Mouse (Mus musculus) ES-Bruce4 (cell line): ENCODE results near the gene Capg. TPM values are rescaled to one million over a fixed set of nuclear protein-coding genes. Genes with fewer than 3 reads are reported as not detected.

ENCODE experiments used
- H3K27ac ChIP-seq: 2 replicates; pipeline ENCODE4 v1.5.1; 2012; ENCODE audit warnings: low read length, inconsistent platforms; ENCODE audit not compliant: insufficient read depth
- H3K27me3 ChIP-seq: 2 replicates; pipeline ENCODE4 v1.6.1; 2012; ENCODE audit warnings: mild to moderate bottlenecking, low read length, inconsistent platforms; ENCODE audit not compliant: control insufficient read depth, poor library complexity, insufficient read depth, severe bottlenecking
- H3K36me3 ChIP-seq: 2 replicates; pipeline ENCODE4 v1.6.1; 2012; ENCODE audit warnings: inconsistent platforms, mild to moderate bottlenecking, low read length, moderate library complexity; ENCODE audit not compliant: control insufficient read depth, poor library complexity, insufficient read depth, severe bottlenecking
- H3K4me1 ChIP-seq: one replicate; pipeline ENCODE4 v1.8.1; 2011; ENCODE audit warnings: low read length; ENCODE audit not compliant: control insufficient read depth, insufficient read depth
- H3K4me3 ChIP-seq: 2 replicates; pipeline ENCODE4 v1.5.1; 2011; ENCODE audit warnings: low read depth, mild to moderate bottlenecking, low read length
- H3K9ac ChIP-seq: 2 replicates; pipeline ENCODE4 v1.6.1; 2012; ENCODE audit warnings: low read depth, mild to moderate bottlenecking, inconsistent platforms; ENCODE audit not compliant: poor library complexity, severe bottlenecking
- H3K9me3 ChIP-seq: replicated peaks from 2 replicates; pipeline ENCODE4 v1.6.1; 2012; ENCODE audit warnings: mild to moderate bottlenecking, low read length, inconsistent platforms; ENCODE audit not compliant: control insufficient read depth, poor library complexity, insufficient read depth, severe bottlenecking
- CTCF ChIP-seq: IDR thresholded peaks from one replicate; pipeline ENCODE4 v1.8.1; 2011; ENCODE audit warnings: low read depth, low read length
- EP300 ChIP-seq: IDR thresholded peaks from 2 replicates; pipeline ENCODE4 v1.6.1; 2011; ENCODE audit warnings: low read depth, low read length; ENCODE audit not compliant: insufficient read depth
- POLR2A ChIP-seq: IDR thresholded peaks from one replicate; pipeline ENCODE4 v1.8.1; 2011; ENCODE audit warnings: low read length; ENCODE audit not compliant: insufficient read depth
- polyA plus RNA-seq: library from polyadenylated mRNA; stranded (reverse); fragments of >200 nt; gene quantifications from 2 replicates; pipeline ENCODE4 v1.2.4, GENCODE M21; 2011; ENCODE audit warnings: low read depth; ENCODE audit not compliant: missing spikeins, insufficient read depth, insufficient read length

Gene Capg
- polyA plus RNA-seq, 1 experiment = 55.8 TPM

- H3K27ac ChIP-seq = no peak overlapping the region
- no peaks in the 10 kb centered on the region for H3K36me3 ChIP-seq
- no peaks in the 10 kb centered on the region for H3K9me3 ChIP-seq
- H3K27me3 ChIP-seq = no peaks in the 10 kb centered on the region
- no peak for TF ChIP-seq EP300
- no peak for TF ChIP-seq POLR2A
- TF ChIP-seq CTCF = no peak
- H3K4me3 ChIP-seq = no peak overlapping the region
- H3K4me1 ChIP-seq = peaks cover 7% of the 10 kb centered on the region
- H3K9ac ChIP-seq = no peak overlapping the region
These were observed 34.2 kb upstream of the Capg start for GRCm38 (mm10) chr6:72509872-72510435.

- Histone ChIP-seq H3K9ac (no peak overlapping the region), H3K4me3 (no peak overlapping the region), H3K36me3 (no peaks in the 10 kb centered on the region), H3K4me1 (peaks cover 7% of the 10 kb centered on the region), H3K27me3 (no peaks in the 10 kb centered on the region), H3K9me3 (no peaks in the 10 kb centered on the region), H3K27ac (no peak overlapping the region)
- TF ChIP-seq CTCF (no peak), EP300 (no peak), POLR2A (no peak)
These were observed 33.3 kb upstream of the Capg start for GRCm38 (mm10) chr6:72510686-72511421.

GRCm38 (mm10) chr6:72512386-72513070, 31.7 kb upstream of the Capg start:
- H3K4me1 ChIP-seq = peaks cover 7% of the 10 kb centered on the region
- H3K9ac ChIP-seq = peak overlapping the region; percentile 36
- H3K36me3 ChIP-seq = no peaks in the 10 kb centered on the region
- no peaks in the 10 kb centered on the region for H3K27me3 ChIP-seq
- TF ChIP-seq EP300 = peak; percentile 49
- no peak for TF ChIP-seq POLR2A
- no peak for TF ChIP-seq CTCF
- H3K9me3 ChIP-seq = no peaks in the 10 kb centered on the region
- H3K4me3 ChIP-seq = peak overlapping the region; percentile 33
- peak overlapping the region; percentile 22 for H3K27ac ChIP-seq

GRCm38 (mm10) chr6:72513071-72513440, 31.1 kb upstream of the Capg start:
- Histone ChIP-seq H3K27ac (peak overlapping the region; percentile 22; the same call in 1 of the 2 replicates), H3K4me3 (peak overlapping the region; percentile 8; the same call in 1 of the 2 replicates), H3K9me3 (no peaks in the 10 kb centered on the region), H3K9ac (peak overlapping the region; percentile 36), H3K36me3 (no peaks in the 10 kb centered on the region), H3K27me3 (no peaks in the 10 kb centered on the region), H3K4me1 (peaks cover 7% of the 10 kb centered on the region)
- TF ChIP-seq EP300 (no peak), POLR2A (no peak), CTCF (no peak)

GRCm38 (mm10) chr6:72515644-72516043, 28.5 kb upstream of the Capg start:
- H3K4me3 ChIP-seq = no peak overlapping the region
- peaks cover 13% of the 10 kb centered on the region for H3K4me1 ChIP-seq
- H3K27me3 ChIP-seq = no peaks in the 10 kb centered on the region
- no peaks in the 10 kb centered on the region for H3K9me3 ChIP-seq
- TF ChIP-seq CTCF = no peak
- no peak for TF ChIP-seq EP300
- no peak for TF ChIP-seq POLR2A
- no peaks in the 10 kb centered on the region for H3K36me3 ChIP-seq
- H3K27ac ChIP-seq = no peak overlapping the region
- H3K9ac ChIP-seq = no peak overlapping the region

- Histone ChIP-seq H3K27ac (no peak overlapping the region), H3K4me3 (no peak overlapping the region), H3K9ac (no peak overlapping the region), H3K36me3 (no peaks in the 10 kb centered on the region), H3K4me1 (peaks cover 10% of the 10 kb centered on the region), H3K9me3 (no peaks in the 10 kb centered on the region), H3K27me3 (no peaks in the 10 kb centered on the region)
- no peak for TF ChIP-seq CTCF
- no peak for TF ChIP-seq EP300
- TF ChIP-seq POLR2A = no peak
These were observed 25.3 kb upstream of the Capg start for GRCm38 (mm10) chr6:72518842-72519241.
